In the genomic region with DNA sequence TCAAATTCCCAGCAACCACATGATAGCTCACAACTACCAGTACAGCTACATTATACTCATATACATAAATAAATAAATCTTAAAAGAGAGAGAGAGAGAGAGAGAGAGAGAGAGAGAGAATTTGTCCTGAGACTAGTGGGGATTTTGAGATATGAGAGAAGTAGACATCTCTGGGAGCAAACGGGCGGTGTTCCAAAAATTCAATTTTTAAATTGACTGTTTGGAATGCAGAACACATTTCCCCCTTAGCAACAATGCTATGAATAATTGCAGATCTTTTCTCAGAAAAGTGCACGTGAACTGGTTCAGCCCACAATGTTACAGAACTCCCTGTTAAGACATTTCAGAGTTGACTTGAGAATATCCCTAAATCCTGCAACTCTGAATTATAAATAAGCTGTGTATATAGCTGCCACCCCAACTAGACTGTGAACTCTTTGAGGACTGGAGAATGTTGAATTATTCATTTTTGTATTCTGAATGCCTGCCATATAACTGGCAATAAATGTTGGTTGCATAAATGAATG, we compare ENCODE assay signal across 27 mouse cellular contexts. TPM values are rescaled to one million over a fixed set of nuclear protein-coding genes. Genes with fewer than 3 reads are reported as not detected.
DNase-seq lines count a peak whose midpoint lies in the region; ATAC-seq and TF ChIP-seq lines count a peak whose summit lies in the region.
"Had no signal": no experiment of that assay in that cellular context is flagged by ENCODE, and none has a peak within 500 bp of the region (broad histone marks: within the 10 kb centered on the region; RNA-seq: fewer than 3 reads in every experiment).

No protein-coding gene starts in this region.

- no peak for TF ChIP-seq POLR2A in brain, embryonic 14.5 days (IDR thresholded peaks at IDR 0.05; ENCODE audit: borderline replicate concordance, extremely low read depth, insufficient read depth, insufficient read length, poor library complexity, severe bottlenecking)

- no peak overlapping the region for H3K4me3 ChIP-seq in lung, embryonic 16.5 days (ENCODE audit: low read length)
- H3K4me3 ChIP-seq: forebrain, embryonic 13.5 days; intestine, embryonic 15.5 days; limb, embryonic 12.5 days; liver, embryonic 15.5 days; midbrain, embryonic 12.5 days; neural tube, embryonic 12.5 days had no signal

- H3K4me2 ChIP-seq in lung, embryonic 16.5 days (ENCODE audit: low read depth, low read length): no peak overlapping the region
- H3K4me2 ChIP-seq: forebrain, embryonic 13.5 days; intestine, embryonic 15.5 days; limb, embryonic 12.5 days; liver, embryonic 15.5 days; midbrain, embryonic 12.5 days; neural tube, embryonic 12.5 days had no signal

- peak; percentile 89 for ATAC-seq in frontal cortex, adult (ENCODE audit: low TSS enrichment)
- peak; percentile 20; the same call in 1 of the 2 replicates for ATAC-seq in lung, embryonic 16.5 days (ENCODE audit: low read depth)
- ATAC-seq: CD4-positive, CD25-positive, alpha-beta regulatory T cell, adult 4 months; forebrain, embryonic 13.5 days; hindbrain, embryonic 16.5 days; intestine, embryonic 15.5 days had no signal

- no peaks in the 10 kb centered on the region for H3K36me3 ChIP-seq in lung, embryonic 16.5 days (ENCODE audit: control insufficient read depth, insufficient read depth, low read length)
- H3K36me3 ChIP-seq: intestine, embryonic 15.5 days; limb, embryonic 12.5 days; liver, embryonic 15.5 days; midbrain, embryonic 12.5 days; neural tube, embryonic 12.5 days had no signal

- TF ChIP-seq CTCF in brain, embryonic 14.5 days (IDR thresholded peaks at IDR 0.05; ENCODE audit: borderline replicate concordance, extremely low read depth, insufficient read depth, insufficient read length): no peak

- WGBS in lung, embryonic 16.5 days: 59% methylated on average over 3 of the region's 3 CpGs

- H3K27ac ChIP-seq in lung, embryonic 16.5 days (ENCODE audit: low read length): no peak overlapping the region
- H3K27ac ChIP-seq: forebrain, embryonic 13.5 days; intestine, embryonic 15.5 days; limb, embryonic 12.5 days; liver, embryonic 15.5 days; midbrain, embryonic 12.5 days; neural tube, embryonic 12.5 days had no signal

- H3K9me3 ChIP-seq in lung, embryonic 16.5 days (ENCODE audit: control insufficient read depth, low read length): no peaks in the 10 kb centered on the region
- H3K9me3 ChIP-seq: forebrain, embryonic 13.5 days; intestine, embryonic 15.5 days; limb, embryonic 12.5 days; liver, embryonic 15.5 days; midbrain, embryonic 12.5 days; neural tube, embryonic 12.5 days had no signal

- DNase-seq in frontal cortex, postnatal 14 days (ENCODE audit: low spot score in 2 of 2): no peak
- DNase-seq in lung, postnatal 25 days (ENCODE audit: low spot score): no peak
- peak; percentile 66 for DNase-seq in Muller cell, postnatal 12 days (ENCODE audit: inconsistent ontology term)
- DNase-seq in brain, embryonic 14.5 days (ENCODE audit: low read depth): peak; percentile 38
- DNase-seq in spleen, postnatal 14 days (ENCODE audit: low spot score in 2 of 2): no peak
- DNase-seq: adrenal gland, postnatal 25 days; cerebellum, adult 2 months; cerebellum, postnatal 14 days; gastrocnemius, postnatal 14 days; heart, postnatal 14 days; kidney, adult 2 months; kidney, postnatal 4 days; layer of hippocampus, adult 9-11 months; lung, postnatal 14 days; right cerebral cortex, adult 18-20 months; right cerebral cortex, postnatal 4 days; thymus, postnatal 4 days had no signal

- peaks cover 12% of the 10 kb centered on the region for H3K4me1 ChIP-seq in lung, embryonic 16.5 days (replicated peaks; ENCODE audit: control insufficient read depth, insufficient read depth, low read length)
- H3K4me1 ChIP-seq: forebrain, embryonic 13.5 days; limb, embryonic 12.5 days; liver, embryonic 15.5 days; midbrain, embryonic 12.5 days; neural tube, embryonic 12.5 days had no signal

- no peak overlapping the region for H3K9ac ChIP-seq in lung, embryonic 16.5 days (ENCODE audit: low read length)
- H3K9ac ChIP-seq: forebrain, embryonic 13.5 days; intestine, embryonic 15.5 days; limb, embryonic 12.5 days; liver, embryonic 15.5 days; midbrain, embryonic 12.5 days; neural tube, embryonic 12.5 days had no signal

- no peaks in the 10 kb centered on the region for H3K27me3 ChIP-seq in lung, embryonic 16.5 days (ENCODE audit: control insufficient read depth, insufficient read depth, low read depth, low read length)
- H3K27me3 ChIP-seq: forebrain, embryonic 13.5 days; intestine, embryonic 15.5 days; limb, embryonic 12.5 days; liver, embryonic 15.5 days; midbrain, embryonic 12.5 days; neural tube, embryonic 12.5 days had no signal

RNA-seq across cellular contexts. Expression of a gene that starts 8.8 kb away (rescaled TPM):
- polyA plus RNA-seq in lung, embryonic 16.5 days (2015; fragmentation: Nextera tagmentation; extraction: Ambion mirVana): 3.7 and 3.9 TPM in 2 replicates
- polyA plus RNA-seq in brain, embryonic 14.5 days (2012; rRNA removed): 25.8 and 33.6 TPM in 2 replicates

RNA-seq across cellular contexts. Expression of a gene that starts 30.4 kb away (rescaled TPM):
- 22.1 and 22.5 TPM in 2 replicates for polyA plus RNA-seq in lung, embryonic 16.5 days (2015; fragmentation: Nextera tagmentation; extraction: Ambion mirVana)
- polyA plus RNA-seq in brain, embryonic 14.5 days (2012; rRNA removed): 62.7 and 63.1 TPM in 2 replicates

Comparison
In these comparisons a context has a peak if more than half of its experiments do, and no peak if none do; other contexts are left out.
1. DNase-seq: peak in Muller cell, postnatal 12 days (single experiment) and brain, embryonic 14.5 days (single experiment); none in frontal cortex, postnatal 14 days (0 of 2), lung, postnatal 25 days (single experiment) and spleen, postnatal 14 days (0 of 2).